Mouse (Mus musculus) G1E (cell line): ENCODE data around the gene Micu1.

Experiments used
- CTCF ChIP-seq: IDR thresholded peaks from 2 replicates; pipeline ENCODE4 v1.5.1; 2012; ENCODE audit warnings: low read depth, low read length, inconsistent platforms, mixed read lengths
- GATA1 ChIP-seq: IDR thresholded peaks from 2 replicates; pipeline ENCODE4 v1.6.1; 2012; ENCODE audit warnings: borderline replicate concordance, low read length, inconsistent platforms, mixed read lengths
- POLR2AphosphoS5 ChIP-seq: IDR thresholded peaks from 2 replicates; pipeline ENCODE4 v1.6.1; 2012; ENCODE audit warnings: low read depth, low read length, inconsistent platforms; ENCODE audit not compliant: insufficient replicate concordance
- TAL1 ChIP-seq: conservative IDR thresholded peaks from 2 replicates; pipeline ENCODE4 v1.6.1; 2012; ENCODE audit warnings: low read depth, low read length, inconsistent platforms, mixed read lengths

DNA sequence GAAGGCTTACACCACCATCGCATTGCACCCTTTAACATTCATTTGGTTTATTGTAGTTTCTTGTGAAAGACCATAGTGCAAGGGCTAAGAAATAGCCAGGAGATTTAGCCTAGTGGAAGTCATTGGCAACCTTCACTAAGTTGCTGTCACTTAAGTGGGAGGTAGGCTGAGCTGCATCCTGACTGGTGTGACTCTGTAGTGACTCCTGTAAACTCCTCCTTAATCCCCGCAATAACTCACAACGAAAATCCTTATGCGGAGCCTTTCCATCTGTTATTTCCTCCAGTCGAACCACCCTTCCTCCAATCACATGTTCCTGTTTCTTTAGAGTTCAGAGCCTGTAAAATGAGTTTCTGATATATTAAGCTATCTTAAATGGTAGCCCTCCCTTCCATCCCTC, 176.5 kb downstream of the Micu1 start:
- TF ChIP-seq CTCF (no peak), TAL1 (no peak), POLR2AphosphoS5 (no peak), GATA1 (no peak)
